Mouse (Mus musculus): ENCODE results near the gene Tmem192.

- peak; percentile 52 for TF ChIP-seq CTCF (IDR thresholded peaks at IDR 0.05)
- TF ChIP-seq POLR2A (IDR thresholded peaks at IDR 0.05; ENCODE audit: insufficient read depth, low read depth, low read length), result no peak
These were observed 15.9 kb downstream of the Tmem192 start for GRCm38 (mm10) chr8:64962836-64963235.
